Mouse (Mus musculus): Measurements from ENCODE around the gene Pappa2. TPM values are rescaled to one million over a fixed set of nuclear protein-coding genes. Genes with fewer than 3 reads are reported as not detected.

The Pappa2 gene
- polyA plus RNA-seq, 1 experiment from 2014 or later = 1.5 TPM

- Histone ChIP-seq H3K4me2 (ENCODE audit: low read depth, low read length, severe bottlenecking) (no peak overlapping the region), H3K27me3 (ENCODE audit: control insufficient read depth, insufficient read depth, low read length) (no peaks in the 10 kb centered on the region), H3K27ac (ENCODE audit: low read depth, low read length) (no peak overlapping the region), H3K9me3 (ENCODE audit: control insufficient read depth, low read length) (no peaks in the 10 kb centered on the region), H3K9ac (ENCODE audit: low read length) (no peak overlapping the region), H3K4me3 (ENCODE audit: low read depth, low read length) (no peak overlapping the region), H3K36me3 (ENCODE audit: control insufficient read depth, insufficient read depth, low read length) (no peaks in the 10 kb centered on the region), H3K4me1 (replicated peaks; ENCODE audit: control insufficient read depth, insufficient read depth, low read length) (no peaks in the 10 kb centered on the region)
- DNase-seq (ENCODE audit: low spot score) = no peak
- WGBS = 91% methylated on average over 4 of the region's 4 CpGs
- no peak for ATAC-seq (replicated peaks; ENCODE audit: low FRiP score)
Observed at GRCm38 (mm10) chr1:158837151-158837550, 143.1 kb downstream of the Pappa2 start.

GRCm38 (mm10) chr1:158830152-158830551, 150.1 kb downstream of the Pappa2 start:
- H3K4me1 ChIP-seq (replicated peaks; ENCODE audit: control insufficient read depth, insufficient read depth, low read length) = no peaks in the 10 kb centered on the region
- no peak overlapping the region for H3K4me3 ChIP-seq (ENCODE audit: low read depth, low read length)
- no peaks in the 10 kb centered on the region for H3K27me3 ChIP-seq (ENCODE audit: control insufficient read depth, insufficient read depth, low read length)
- H3K36me3 ChIP-seq (ENCODE audit: control insufficient read depth, insufficient read depth, low read length) = no peaks in the 10 kb centered on the region
- no peak overlapping the region for H3K4me2 ChIP-seq (ENCODE audit: low read depth, low read length, severe bottlenecking)
- WGBS = 77% methylated on average over 3 of the region's 3 CpGs
- no peaks in the 10 kb centered on the region for H3K9me3 ChIP-seq (ENCODE audit: control insufficient read depth, low read length)
- ATAC-seq (replicated peaks; ENCODE audit: low FRiP score) = no peak
- H3K27ac ChIP-seq (ENCODE audit: low read depth, low read length) = no peak overlapping the region
- DNase-seq (ENCODE audit: low spot score) = no peak
- no peak overlapping the region for H3K9ac ChIP-seq (ENCODE audit: low read length)

- no peaks in the 10 kb centered on the region for H3K4me1 ChIP-seq (replicated peaks; ENCODE audit: control insufficient read depth, insufficient read depth, low read length)
- no peaks in the 10 kb centered on the region for H3K36me3 ChIP-seq (ENCODE audit: control insufficient read depth, insufficient read depth, low read length)
- DNase-seq (ENCODE audit: low spot score) = no peak
- no peaks in the 10 kb centered on the region for H3K9me3 ChIP-seq (ENCODE audit: control insufficient read depth, low read length)
- no peaks in the 10 kb centered on the region for H3K27me3 ChIP-seq (ENCODE audit: control insufficient read depth, insufficient read depth, low read length)
- H3K4me2 ChIP-seq (ENCODE audit: low read depth, low read length, severe bottlenecking) = no peak overlapping the region
- H3K4me3 ChIP-seq (ENCODE audit: low read depth, low read length) = no peak overlapping the region
- ATAC-seq (replicated peaks; ENCODE audit: low FRiP score) = no peak
- H3K9ac ChIP-seq (ENCODE audit: low read length) = no peak overlapping the region
- no peak overlapping the region for H3K27ac ChIP-seq (ENCODE audit: low read depth, low read length)
Observed at GRCm38 (mm10) chr1:158827931-158828330, 152.4 kb downstream of the Pappa2 start.

GRCm38 (mm10) chr1:158819676-158820075, 160.6 kb downstream of the Pappa2 start:
- no peak overlapping the region for H3K27ac ChIP-seq (ENCODE audit: low read depth, low read length)
- ATAC-seq (replicated peaks; ENCODE audit: low FRiP score) = no peak
- H3K36me3 ChIP-seq (ENCODE audit: control insufficient read depth, insufficient read depth, low read length) = no peaks in the 10 kb centered on the region
- no peaks in the 10 kb centered on the region for H3K9me3 ChIP-seq (ENCODE audit: control insufficient read depth, low read length)
- H3K4me1 ChIP-seq (replicated peaks; ENCODE audit: control insufficient read depth, insufficient read depth, low read length) = no peaks in the 10 kb centered on the region
- no peak for DNase-seq (ENCODE audit: low spot score)
- no peak overlapping the region for H3K4me3 ChIP-seq (ENCODE audit: low read depth, low read length)
- 83% methylated on average over 2 of the region's 2 CpGs for WGBS
- no peak overlapping the region for H3K9ac ChIP-seq (ENCODE audit: low read length)
- no peaks in the 10 kb centered on the region for H3K27me3 ChIP-seq (ENCODE audit: control insufficient read depth, insufficient read depth, low read length)
- H3K4me2 ChIP-seq (ENCODE audit: low read depth, low read length, severe bottlenecking) = no peak overlapping the region

- Histone ChIP-seq H3K27ac (ENCODE audit: low read depth, low read length) (no peak overlapping the region), H3K36me3 (ENCODE audit: control insufficient read depth, insufficient read depth, low read length) (no peaks in the 10 kb centered on the region), H3K9me3 (ENCODE audit: control insufficient read depth, low read length) (no peaks in the 10 kb centered on the region), H3K27me3 (ENCODE audit: control insufficient read depth, insufficient read depth, low read length) (no peaks in the 10 kb centered on the region), H3K4me2 (ENCODE audit: low read depth, low read length, severe bottlenecking) (no peak overlapping the region), H3K4me1 (replicated peaks; ENCODE audit: control insufficient read depth, insufficient read depth, low read length) (no peaks in the 10 kb centered on the region), H3K9ac (ENCODE audit: low read length) (no peak overlapping the region), H3K4me3 (ENCODE audit: low read depth, low read length) (no peak overlapping the region)
- DNase-seq (ENCODE audit: low spot score) = no peak
- WGBS = 90% methylated on average over 3 of the region's 3 CpGs
- no peak for ATAC-seq (replicated peaks; ENCODE audit: low FRiP score)
Observed at GRCm38 (mm10) chr1:158816479-158816878, 163.8 kb downstream of the Pappa2 start.

GRCm38 (mm10) chr1:158811887-158812286, 168.4 kb downstream of the Pappa2 start:
- DNase-seq (ENCODE audit: low spot score) = no peak
- no peak overlapping the region for H3K9ac ChIP-seq (ENCODE audit: low read length)
- no peak overlapping the region for H3K27ac ChIP-seq (ENCODE audit: low read depth, low read length)
- no peaks in the 10 kb centered on the region for H3K9me3 ChIP-seq (ENCODE audit: control insufficient read depth, low read length)
- H3K4me2 ChIP-seq (ENCODE audit: low read depth, low read length, severe bottlenecking) = no peak overlapping the region
- H3K4me3 ChIP-seq (ENCODE audit: low read depth, low read length) = no peak overlapping the region
- ATAC-seq (replicated peaks; ENCODE audit: low FRiP score) = no peak
- no peaks in the 10 kb centered on the region for H3K4me1 ChIP-seq (replicated peaks; ENCODE audit: control insufficient read depth, insufficient read depth, low read length)
- WGBS = 79% methylated on average over 3 of the region's 3 CpGs
- no peaks in the 10 kb centered on the region for H3K27me3 ChIP-seq (ENCODE audit: control insufficient read depth, insufficient read depth, low read length)
- H3K36me3 ChIP-seq (ENCODE audit: control insufficient read depth, insufficient read depth, low read length) = no peaks in the 10 kb centered on the region

- H3K27ac ChIP-seq (ENCODE audit: low read depth, low read length) = no peak overlapping the region
- DNase-seq (ENCODE audit: low spot score) (no peak), ATAC-seq (replicated peaks; ENCODE audit: low FRiP score) (no peak)
- H3K4me1 ChIP-seq (replicated peaks; ENCODE audit: control insufficient read depth, insufficient read depth, low read length) = no peaks in the 10 kb centered on the region
- no peaks in the 10 kb centered on the region for H3K27me3 ChIP-seq (ENCODE audit: control insufficient read depth, insufficient read depth, low read length)
- H3K4me2 ChIP-seq (ENCODE audit: low read depth, low read length, severe bottlenecking) = no peak overlapping the region
- no peaks in the 10 kb centered on the region for H3K36me3 ChIP-seq (ENCODE audit: control insufficient read depth, insufficient read depth, low read length)
- 95% methylated on average over 5 of the region's 5 CpGs for WGBS
- H3K9me3 ChIP-seq (ENCODE audit: control insufficient read depth, low read length) = no peaks in the 10 kb centered on the region
- no peak overlapping the region for H3K9ac ChIP-seq (ENCODE audit: low read length)
- H3K4me3 ChIP-seq (ENCODE audit: low read depth, low read length) = no peak overlapping the region
Observed at GRCm38 (mm10) chr1:158775486-158775885, 204.8 kb downstream of the Pappa2 start.

- H3K9me3 ChIP-seq (ENCODE audit: control insufficient read depth, low read length) = no peaks in the 10 kb centered on the region
- no peak overlapping the region for H3K9ac ChIP-seq (ENCODE audit: low read length)
- no peak overlapping the region for H3K4me3 ChIP-seq (ENCODE audit: low read depth, low read length)
- H3K4me1 ChIP-seq (replicated peaks; ENCODE audit: control insufficient read depth, insufficient read depth, low read length) = no peaks in the 10 kb centered on the region
- no peaks in the 10 kb centered on the region for H3K27me3 ChIP-seq (ENCODE audit: control insufficient read depth, insufficient read depth, low read length)
- no peak overlapping the region for H3K4me2 ChIP-seq (ENCODE audit: low read depth, low read length, severe bottlenecking)
- DNase-seq (ENCODE audit: low spot score) = no peak
- H3K36me3 ChIP-seq (ENCODE audit: control insufficient read depth, insufficient read depth, low read length) = no peaks in the 10 kb centered on the region
- ATAC-seq (replicated peaks; ENCODE audit: low FRiP score) = no peak
- H3K27ac ChIP-seq (ENCODE audit: low read depth, low read length) = no peak overlapping the region
Observed at GRCm38 (mm10) chr1:158773102-158773501, 207.2 kb downstream of the Pappa2 start.

GRCm38 (mm10) chr1:158770756-158771155, 209.5 kb downstream of the Pappa2 start:
- Histone ChIP-seq H3K36me3 (ENCODE audit: control insufficient read depth, insufficient read depth, low read length) (no peaks in the 10 kb centered on the region), H3K4me2 (ENCODE audit: low read depth, low read length, severe bottlenecking) (no peak overlapping the region), H3K27me3 (ENCODE audit: control insufficient read depth, insufficient read depth, low read length) (no peaks in the 10 kb centered on the region), H3K9ac (ENCODE audit: low read length) (no peak overlapping the region), H3K27ac (ENCODE audit: low read depth, low read length) (no peak overlapping the region), H3K4me1 (replicated peaks; ENCODE audit: control insufficient read depth, insufficient read depth, low read length) (no peaks in the 10 kb centered on the region), H3K4me3 (ENCODE audit: low read depth, low read length) (no peak overlapping the region), H3K9me3 (ENCODE audit: control insufficient read depth, low read length) (no peaks in the 10 kb centered on the region)
- DNase-seq (ENCODE audit: low spot score) (no peak), ATAC-seq (replicated peaks; ENCODE audit: low FRiP score) (no peak)
- 92% methylated on average over 4 of the region's 4 CpGs for WGBS
